Mouse (Mus musculus) 3134 (cell line): ENCODE results near the gene Dis3l2.

Source experiments
- DNase-seq: peaks from one replicate; pipeline ENCODE4 v3.0.0-alpha.2; 2011; ENCODE audit warnings: low spot score; ENCODE audit not compliant: insufficient read length; ENCODE audit errors: extremely low read depth

The Dis3l2 gene

GRCm38 (mm10) chr1:86719391-86719790, 15.8 kb downstream of the Dis3l2 start:
- no peak for DNase-seq

GRCm38 (mm10) chr1:86733160-86733821, 29.7 kb downstream of the Dis3l2 start:
- no peak for DNase-seq

- DNase-seq = no peak
Measured at GRCm38 (mm10) chr1:86736414-86736813, 32.8 kb downstream of the Dis3l2 start.

GRCm38 (mm10) chr1:86742896-86743295, 39.3 kb downstream of the Dis3l2 start:
- DNase-seq = no peak

GRCm38 (mm10) chr1:86747034-86747433, 43.4 kb downstream of the Dis3l2 start:
- no peak for DNase-seq

- DNase-seq = no peak
Measured at GRCm38 (mm10) chr1:86750094-86750493, 46.5 kb downstream of the Dis3l2 start.

GRCm38 (mm10) chr1:86753416-86753815, 49.8 kb downstream of the Dis3l2 start:
- DNase-seq = no peak

- DNase-seq = no peak
Measured at GRCm38 (mm10) chr1:86754335-86754734, 50.7 kb downstream of the Dis3l2 start.

- no peak for DNase-seq
Measured at GRCm38 (mm10) chr1:86758091-86758490, 54.5 kb downstream of the Dis3l2 start.

GRCm38 (mm10) chr1:86762161-86762560, 58.6 kb downstream of the Dis3l2 start:
- DNase-seq = no peak

- no peak for DNase-seq
Measured at GRCm38 (mm10) chr1:86801241-86801640, 97.6 kb downstream of the Dis3l2 start.

GRCm38 (mm10) chr1:86811756-86812155, 108.1 kb downstream of the Dis3l2 start:
- DNase-seq = no peak

- DNase-seq = no peak
Measured at GRCm38 (mm10) chr1:86822266-86822665, 118.7 kb downstream of the Dis3l2 start.

- no peak for DNase-seq
Measured at GRCm38 (mm10) chr1:86834351-86834987, 130.9 kb downstream of the Dis3l2 start.

- DNase-seq = no peak
Measured at GRCm38 (mm10) chr1:86834988-86835387, 131.4 kb downstream of the Dis3l2 start.

- DNase-seq = no peak
Measured at GRCm38 (mm10) chr1:86850754-86851153, 147.1 kb downstream of the Dis3l2 start.

- no peak for DNase-seq
Measured at GRCm38 (mm10) chr1:86858876-86859275, 155.3 kb downstream of the Dis3l2 start.

- DNase-seq = no peak
Measured at GRCm38 (mm10) chr1:86859371-86859770, 155.8 kb downstream of the Dis3l2 start.

- no peak for DNase-seq
Measured at GRCm38 (mm10) chr1:86873745-86874144, 170.1 kb downstream of the Dis3l2 start.

GRCm38 (mm10) chr1:86878743-86879142, 175.1 kb downstream of the Dis3l2 start:
- DNase-seq = no peak

- no peak for DNase-seq
Measured at GRCm38 (mm10) chr1:86879547-86879946, 175.9 kb downstream of the Dis3l2 start.

GRCm38 (mm10) chr1:86887060-86887459, 183.5 kb downstream of the Dis3l2 start:
- no peak for DNase-seq
